ENCODE assay signal across 8 mouse cellular contexts in genomic region chr19:4099056-4099455, GRCm38 (mm10). TPM values are rescaled to one million over a fixed set of nuclear protein-coding genes. Genes with fewer than 3 reads are reported as not detected.
DNase-seq lines count a peak whose midpoint lies in the region; ATAC-seq and TF ChIP-seq lines count a peak whose summit lies in the region.

No protein-coding gene starts in this region.

- WGBS in heart, embryonic 12.5 days, result 10% methylated on average over 9 of the region's 9 CpGs
- WGBS in kidney, embryonic 16.5 days, result 8% methylated on average over 9 of the region's 9 CpGs
- WGBS in liver, adult 2 months, result 10% methylated on average over 9 of the region's 9 CpGs

- H3K9ac ChIP-seq in heart, embryonic 12.5 days, result no peak overlapping the region
- H3K9ac ChIP-seq in kidney, embryonic 16.5 days (replicated peaks; ENCODE audit: low read length), result peak overlapping the region; percentile 67; the same call in 1 of the 2 replicates
- H3K9ac ChIP-seq in liver, adult 2 months (ENCODE audit: low read depth, low read length), result peak overlapping the region; percentile 86; the same call in 1 of the 2 replicates

- H3K4me1 ChIP-seq in bone marrow macrophage, adult 2 months (ENCODE audit: control insufficient read depth, insufficient read depth, low read length), result peaks cover 26% of the 10 kb centered on the region
- peaks cover 41% of the 10 kb centered on the region for H3K4me1 ChIP-seq in heart, embryonic 12.5 days (replicated peaks)
- H3K4me1 ChIP-seq in kidney, embryonic 16.5 days (ENCODE audit: insufficient read depth, low read length), result peaks cover 45% of the 10 kb centered on the region
- H3K4me1 ChIP-seq in liver, adult 2 months (ENCODE audit: control insufficient read depth, insufficient read depth, low read length), result peaks cover 26% of the 10 kb centered on the region

- H3K27ac ChIP-seq in bone marrow macrophage, adult 2 months (ENCODE audit: insufficient read depth, low read depth, low read length), result peak overlapping the region; percentile 54
- H3K27ac ChIP-seq in heart, embryonic 12.5 days (ENCODE audit: poor library complexity, severe bottlenecking), result no peak overlapping the region
- H3K27ac ChIP-seq in kidney, embryonic 16.5 days (ENCODE audit: low read length), result peak overlapping the region; percentile 32; the same call in 1 of the 2 replicates
- H3K27ac ChIP-seq in liver, adult 2 months (replicated peaks; ENCODE audit: insufficient read depth, low read depth, low read length), result peak overlapping the region; percentile 21

- no peak for TF ChIP-seq POLR2A in bone marrow macrophage, adult 2 months (IDR thresholded peaks at IDR 0.05; ENCODE audit: borderline replicate concordance, low read depth, low read length)
- TF ChIP-seq POLR2A in liver, adult 2 months (IDR thresholded peaks at IDR 0.05; ENCODE audit: extremely low read depth, insufficient read depth, low read length), result no peak

- no peaks in the 10 kb centered on the region for H3K79me2 ChIP-seq in liver, adult 2 months (ENCODE audit: control insufficient read depth, insufficient read depth, low read length)

- H3K9me3 ChIP-seq in heart, embryonic 12.5 days (replicated peaks), result no peaks in the 10 kb centered on the region
- H3K9me3 ChIP-seq in kidney, embryonic 16.5 days (ENCODE audit: low read length), result no peaks in the 10 kb centered on the region

- peak; percentile 95 to 97 for DNase-seq in B cell, adult 2 months
- DNase-seq in liver, adult 2 months (ENCODE audit: extremely low read depth, low read depth, low spot score), result peak; percentile 81
- DNase-seq in spleen, postnatal 36 days (ENCODE audit: low spot score in 2 of 2), result peak; percentile 91 to 93

- peak; percentile 73 for TF ChIP-seq CTCF in bone marrow macrophage, adult 2 months (IDR thresholded peaks at IDR 0.05; ENCODE audit: low read depth, low read length)
- TF ChIP-seq CTCF in liver, adult 2 months (IDR thresholded peaks at IDR 0.05; ENCODE audit: low read depth, low read length), result peak; percentile 99

- peaks cover 8% of the 10 kb centered on the region; the same call in 1 of the 2 replicates for H3K36me3 ChIP-seq in heart, embryonic 12.5 days
- no peaks in the 10 kb centered on the region for H3K36me3 ChIP-seq in kidney, embryonic 16.5 days (ENCODE audit: insufficient read depth, low read length)
- no peaks in the 10 kb centered on the region for H3K36me3 ChIP-seq in liver, adult 2 months (ENCODE audit: control insufficient read depth, insufficient read depth, low read length)

- ATAC-seq in erythroblast, adult 5-6 weeks (replicated peaks; ENCODE audit: low FRiP score, poor library complexity, severe bottlenecking), result peak; percentile 58
- ATAC-seq in heart, embryonic 12.5 days (ENCODE audit: insufficient number of reproducible peaks, low FRiP score), result no peak; the same call in 1 of the 2 replicates
- 0 out of 2 replicates have a peak, but pooled peaks have one; percentile 13 for ATAC-seq in kidney, embryonic 16.5 days (ENCODE audit: low FRiP score, low TSS enrichment)
- ATAC-seq in monocyte, adult 5-6 weeks (replicated peaks; ENCODE audit: insufficient number of reproducible peaks, low FRiP score, low TSS enrichment, poor library complexity, severe bottlenecking), result peak; percentile 45

- peak overlapping the region; percentile 95 for H3K4me2 ChIP-seq in heart, embryonic 12.5 days
- H3K4me2 ChIP-seq in kidney, embryonic 16.5 days (replicated peaks; ENCODE audit: low read depth, low read length), result peak overlapping the region; percentile 86

- peaks cover 43% of the 10 kb centered on the region for H3K27me3 ChIP-seq in heart, embryonic 12.5 days (replicated peaks)
- H3K27me3 ChIP-seq in kidney, embryonic 16.5 days (ENCODE audit: insufficient read depth, low read length), result peaks cover 25% of the 10 kb centered on the region
- no peaks in the 10 kb centered on the region for H3K27me3 ChIP-seq in liver, adult 2 months (ENCODE audit: control insufficient read depth, insufficient read depth, low read length)

- 0 out of 2 replicates have a peak overlapping the region, but pooled peaks have one; percentile 72 for H3K4me3 ChIP-seq in bone marrow macrophage, adult 2 months (ENCODE audit: insufficient read depth, low read length)
- H3K4me3 ChIP-seq in heart, embryonic 12.5 days, result peak overlapping the region; percentile 59; the same call in 1 of the 2 replicates
- H3K4me3 ChIP-seq in kidney, embryonic 16.5 days (ENCODE audit: low read length), result 0 out of 2 replicates have a peak overlapping the region, but pooled peaks have one; percentile 13
- H3K4me3 ChIP-seq in liver, adult 2 months (ENCODE audit: insufficient read depth, low read depth, low read length), result no peak overlapping the region

RNA-seq across cellular contexts. Expression of gene Pitpnm1, which starts 0.7 kb away (rescaled TPM):
- 72.3 and 86.7 TPM in 2 replicates for polyA plus RNA-seq in bone marrow macrophage, adult 2 months (2012; ENCODE audit: insufficient read depth, insufficient read length, missing spikeins)
- total RNA-seq in erythroblast, adult 5-6 weeks (2015; ENCODE audit: low replicate concordance), result 20.1 and 32.7 TPM in 2 replicates
- total RNA-seq in erythroblast, adult 5-6 weeks (2017; ENCODE audit: low replicate concordance), result 17.0 and 19.7 TPM in 2 replicates
- 23.3 and 23.5 TPM in 2 replicates for polyA plus RNA-seq in heart, embryonic 12.5 days (2016; fragmentation: Nextera tagmentation; extraction: Ambion mirVana)
- 20.0 and 22.2 TPM in 2 replicates for polyA plus RNA-seq in kidney, embryonic 16.5 days (2015; fragmentation: Nextera tagmentation; extraction: Ambion mirVana)
- 1.7 and 4.9 TPM in 2 replicates for total RNA-seq in liver, adult 2 months (2014; rRNA removed)
- polyA plus RNA-seq in liver, adult 2 months (2012; rRNA removed), result 8.1 and 14.2 TPM in 2 replicates
- 127 to 142 TPM (median 137 TPM) in 3 replicates for total RNA-seq in monocyte, adult 5-6 weeks (2017)

RNA-seq across cellular contexts. Expression of gene Cdk2ap2, which starts 2.1 kb away (rescaled TPM):
- polyA plus RNA-seq in bone marrow macrophage, adult 2 months (2012; ENCODE audit: insufficient read depth, insufficient read length, missing spikeins), result 98.0 and 98.3 TPM in 2 replicates
- total RNA-seq in erythroblast, adult 5-6 weeks (2015; ENCODE audit: low replicate concordance), result 51.9 and 92.4 TPM in 2 replicates
- 11.8 and 18.7 TPM in 2 replicates for total RNA-seq in erythroblast, adult 5-6 weeks (2017; ENCODE audit: low replicate concordance)
- 54.4 and 57.6 TPM in 2 replicates for polyA plus RNA-seq in heart, embryonic 12.5 days (2016; fragmentation: Nextera tagmentation; extraction: Ambion mirVana)
- polyA plus RNA-seq in kidney, embryonic 16.5 days (2015; fragmentation: Nextera tagmentation; extraction: Ambion mirVana), result 135 and 138 TPM in 2 replicates
- total RNA-seq in liver, adult 2 months (2014; rRNA removed), result 33.9 and 44.0 TPM in 2 replicates
- polyA plus RNA-seq in liver, adult 2 months (2012; rRNA removed), result 185 and 198 TPM in 2 replicates
- total RNA-seq in monocyte, adult 5-6 weeks (2017), result 77.3 to 120 TPM (median 92.6 TPM) in 3 replicates

RNA-seq across cellular contexts. Expression of gene Cabp2, which starts 17.7 kb away (rescaled TPM):
- polyA plus RNA-seq in bone marrow macrophage, adult 2 months (2012; ENCODE audit: insufficient read depth, insufficient read length, missing spikeins), result not detected in 2 replicates
- not detected in 2 replicates for total RNA-seq in erythroblast, adult 5-6 weeks (2015; ENCODE audit: low replicate concordance)
- total RNA-seq in erythroblast, adult 5-6 weeks (2017; ENCODE audit: low replicate concordance), result not detected in 2 replicates
- not detected in 2 replicates for polyA plus RNA-seq in heart, embryonic 12.5 days (2016; fragmentation: Nextera tagmentation; extraction: Ambion mirVana)
- 0.21 and 0.96 TPM in 2 replicates for polyA plus RNA-seq in kidney, embryonic 16.5 days (2015; fragmentation: Nextera tagmentation; extraction: Ambion mirVana)
- 0.13 and 0.37 TPM in 2 replicates for total RNA-seq in liver, adult 2 months (2014; rRNA removed)
- 0.27 and 0.70 TPM in 2 replicates for polyA plus RNA-seq in liver, adult 2 months (2012; rRNA removed)
- not detected in 3 replicates for total RNA-seq in monocyte, adult 5-6 weeks (2017)

RNA-seq across cellular contexts. Expression of gene Aip, which starts 26.6 kb away (rescaled TPM):
- polyA plus RNA-seq in bone marrow macrophage, adult 2 months (2012; ENCODE audit: insufficient read depth, insufficient read length, missing spikeins), result 75.1 and 75.6 TPM in 2 replicates
- total RNA-seq in erythroblast, adult 5-6 weeks (2015; ENCODE audit: low replicate concordance), result 35.7 and 52.1 TPM in 2 replicates
- 20.9 and 49.9 TPM in 2 replicates for total RNA-seq in erythroblast, adult 5-6 weeks (2017; ENCODE audit: low replicate concordance)
- 80.4 and 82.6 TPM in 2 replicates for polyA plus RNA-seq in heart, embryonic 12.5 days (2016; fragmentation: Nextera tagmentation; extraction: Ambion mirVana)
- 115 and 120 TPM in 2 replicates for polyA plus RNA-seq in kidney, embryonic 16.5 days (2015; fragmentation: Nextera tagmentation; extraction: Ambion mirVana)
- 16.5 and 20.1 TPM in 2 replicates for total RNA-seq in liver, adult 2 months (2014; rRNA removed)
- polyA plus RNA-seq in liver, adult 2 months (2012; rRNA removed), result 30.0 and 33.5 TPM in 2 replicates
- 94.2 to 132 TPM (median 124 TPM) in 3 replicates for total RNA-seq in monocyte, adult 5-6 weeks (2017)

RNA-seq across cellular contexts. Expression of gene Gstp3, which starts 39.7 kb away (rescaled TPM):
- polyA plus RNA-seq in bone marrow macrophage, adult 2 months (2012; ENCODE audit: insufficient read depth, insufficient read length, missing spikeins), result not detected in 2 replicates
- 4.2 and 30.2 TPM in 2 replicates for total RNA-seq in erythroblast, adult 5-6 weeks (2015; ENCODE audit: low replicate concordance)
- total RNA-seq in erythroblast, adult 5-6 weeks (2017; ENCODE audit: low replicate concordance), result 8.4 and 11.1 TPM in 2 replicates
- 0.69 TPM in 1 of 2 replicates, not detected in the other for polyA plus RNA-seq in heart, embryonic 12.5 days (2016; fragmentation: Nextera tagmentation; extraction: Ambion mirVana)
- 0.36 and 0.49 TPM in 2 replicates for polyA plus RNA-seq in kidney, embryonic 16.5 days (2015; fragmentation: Nextera tagmentation; extraction: Ambion mirVana)
- 21.5 and 28.1 TPM in 2 replicates for total RNA-seq in liver, adult 2 months (2014; rRNA removed)
- 54.3 and 66.1 TPM in 2 replicates for polyA plus RNA-seq in liver, adult 2 months (2012; rRNA removed)
- total RNA-seq in monocyte, adult 5-6 weeks (2017), result 2.8 to 10.8 TPM (median 5.8 TPM) in 3 replicates
